ENCODE assay signal across 9 mouse cellular contexts in the genomic region with DNA sequence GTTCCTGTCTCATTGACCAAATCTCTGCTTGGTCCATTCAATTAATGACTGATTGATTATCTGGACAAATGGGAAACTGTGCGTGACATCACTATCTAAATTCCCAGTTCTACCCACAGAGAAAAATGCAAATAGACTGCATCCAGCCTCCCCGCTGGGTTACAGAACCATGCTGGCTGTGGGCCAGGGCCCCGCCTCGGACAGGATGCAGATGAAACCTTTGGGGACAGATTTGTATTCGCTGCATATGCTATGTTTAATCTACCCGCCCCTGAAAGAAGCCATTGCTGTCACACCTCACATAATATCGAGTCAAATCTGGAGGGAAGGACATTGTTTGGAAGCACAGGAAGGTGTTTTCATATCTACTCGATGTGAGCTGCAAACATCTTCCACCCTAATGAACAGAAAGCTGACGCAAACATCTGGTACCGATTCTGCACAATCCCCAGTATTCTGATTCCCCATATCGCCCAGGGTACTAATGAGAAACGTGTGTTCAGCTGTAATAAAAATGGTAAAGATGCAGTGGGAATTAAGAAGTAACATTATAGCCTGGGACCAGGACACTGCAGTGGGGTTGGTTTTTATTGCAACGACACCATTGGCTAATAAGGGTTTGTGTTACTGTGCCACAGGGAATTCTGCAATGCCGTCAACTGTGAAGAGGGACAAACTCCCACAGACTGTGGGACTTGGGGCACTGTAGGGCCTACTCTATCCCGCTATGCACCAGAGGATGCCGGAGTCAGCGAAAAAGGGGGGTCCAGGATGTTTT.
DNase-seq lines count a peak whose midpoint lies in the region; ATAC-seq and TF ChIP-seq lines count a peak whose summit lies in the region.
"Had no signal": no experiment of that assay in that cellular context is flagged by ENCODE, and none has a peak within 500 bp of the region (broad histone marks: within the 10 kb centered on the region; RNA-seq: fewer than 3 reads in every experiment).

No protein-coding gene starts in this region.

- H3K4me2 ChIP-seq in stomach, embryonic 14.5 days (replicated peaks; ENCODE audit: low read depth, low read length) = no peak overlapping the region
- H3K4me2 ChIP-seq in stomach, postnatal 0 days (replicated peaks; ENCODE audit: low read depth) = no peak overlapping the region

- DNase-seq in cerebellum, adult 9-10 months = peak; percentile 48
- DNase-seq in cerebellum, adult 11 months = no peak
- no peak for DNase-seq in stomach, postnatal 0 days (ENCODE audit: low spot score)
- DNase-seq in kidney, postnatal 10 days = peak; percentile 83
- DNase-seq in spleen, postnatal 36 days (ENCODE audit: low spot score in 2 of 2) = no peak
- DNase-seq in right cerebral cortex, adult 18-20 months = no peak
- DNase-seq: thymus, postnatal 14 days had no signal

- no peaks in the 10 kb centered on the region for H3K27me3 ChIP-seq in stomach, embryonic 14.5 days (ENCODE audit: control insufficient read depth, insufficient read depth, low read length)
- H3K27me3 ChIP-seq in stomach, postnatal 0 days (ENCODE audit: control insufficient read depth, insufficient read depth, low read length) = no peaks in the 10 kb centered on the region

- no peaks in the 10 kb centered on the region for H3K9me3 ChIP-seq in stomach, embryonic 14.5 days (ENCODE audit: control insufficient read depth, low read depth, low read length)
- no peaks in the 10 kb centered on the region for H3K9me3 ChIP-seq in stomach, postnatal 0 days (ENCODE audit: control insufficient read depth, low read length)

- H3K27ac ChIP-seq in stomach, embryonic 14.5 days (ENCODE audit: low read length) = peak overlapping the region; percentile 29; the same call in 1 of the 2 replicates
- H3K27ac ChIP-seq in stomach, postnatal 0 days (replicated peaks) = no peak overlapping the region

- H3K9ac ChIP-seq in stomach, embryonic 14.5 days (replicated peaks; ENCODE audit: low read depth, low read length) = no peak overlapping the region
- no peak overlapping the region for H3K9ac ChIP-seq in stomach, postnatal 0 days (ENCODE audit: low read length)

- ATAC-seq in stomach, embryonic 14.5 days (ENCODE audit: insufficient number of reproducible peaks, insufficient read depth, low FRiP score, low read depth) = no peak
- ATAC-seq in stomach, postnatal 0 days (ENCODE audit: low FRiP score, low TSS enrichment) = no peak
- no peak for ATAC-seq in inflammation-experienced regulatory T-cells, adult 6 months

- no peaks in the 10 kb centered on the region for H3K36me3 ChIP-seq in stomach, embryonic 14.5 days (ENCODE audit: control insufficient read depth, insufficient read depth, low read length)
- H3K36me3 ChIP-seq in stomach, postnatal 0 days (ENCODE audit: control insufficient read depth, insufficient read depth, low read length) = no peaks in the 10 kb centered on the region

- WGBS in stomach, embryonic 14.5 days = 69% methylated on average over 17 of the region's 17 CpGs
- 57% methylated on average over 17 of the region's 17 CpGs for WGBS in stomach, postnatal 0 days

- H3K4me3 ChIP-seq in stomach, embryonic 14.5 days (ENCODE audit: low read depth, low read length) = no peak overlapping the region
- H3K4me3 ChIP-seq in stomach, postnatal 0 days (ENCODE audit: low read depth, low read length) = no peak overlapping the region

- H3K4me1 ChIP-seq in stomach, embryonic 14.5 days (ENCODE audit: control insufficient read depth, insufficient read depth, low read length) = peaks cover 38% of the 10 kb centered on the region
- H3K4me1 ChIP-seq in stomach, postnatal 0 days (replicated peaks; ENCODE audit: control insufficient read depth, insufficient read depth) = peaks cover 3% of the 10 kb centered on the region; the same call in 1 of the 2 replicates

- TF ChIP-seq EP300 in stomach, postnatal 0 days (optimal IDR thresholded peaks at IDR 0.05) = no peak

- no peak for TF ChIP-seq CTCF in stomach, postnatal 0 days (IDR thresholded peaks at IDR 0.05; ENCODE audit: low read depth)

Comparison
In these comparisons a context has a peak if more than half of its experiments do, and no peak if none do; other contexts are left out.
1. DNase-seq: peak in cerebellum, adult 9-10 months (single experiment) and kidney, postnatal 10 days (single experiment); none in cerebellum, adult 11 months (single experiment), stomach, postnatal 0 days (single experiment), spleen, postnatal 36 days (0 of 2) and right cerebral cortex, adult 18-20 months (single experiment).